Mouse (Mus musculus): ENCODE measurements at regions not wholly inside any gene's neighbourhood (a gene's known extent, or its start where the extent isn't known, plus 50 kb on each side); places are given as distances from the start of the nearest gene placed in this dataset.

DNA sequence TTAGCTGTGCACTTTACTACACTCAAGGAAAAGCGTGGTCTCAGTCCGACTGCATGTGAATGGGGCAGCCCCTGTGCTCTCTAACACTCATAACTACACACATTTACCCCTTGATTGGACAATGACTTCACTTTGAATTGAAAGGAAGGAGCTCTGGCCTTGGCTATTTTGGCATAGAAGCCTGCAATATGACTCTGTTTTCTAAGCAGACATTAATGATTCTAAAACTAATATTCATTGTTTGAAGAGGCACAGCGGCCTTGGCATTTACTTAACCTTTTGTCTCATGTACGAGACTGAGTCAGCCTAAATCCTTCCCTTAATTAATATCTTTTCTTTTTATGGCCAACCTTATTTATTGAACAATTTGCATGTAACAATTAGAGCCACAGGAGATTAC lies 879.9 kb downstream of the 5730522E02Rik start:
- DNase-seq = no peak

DNA sequence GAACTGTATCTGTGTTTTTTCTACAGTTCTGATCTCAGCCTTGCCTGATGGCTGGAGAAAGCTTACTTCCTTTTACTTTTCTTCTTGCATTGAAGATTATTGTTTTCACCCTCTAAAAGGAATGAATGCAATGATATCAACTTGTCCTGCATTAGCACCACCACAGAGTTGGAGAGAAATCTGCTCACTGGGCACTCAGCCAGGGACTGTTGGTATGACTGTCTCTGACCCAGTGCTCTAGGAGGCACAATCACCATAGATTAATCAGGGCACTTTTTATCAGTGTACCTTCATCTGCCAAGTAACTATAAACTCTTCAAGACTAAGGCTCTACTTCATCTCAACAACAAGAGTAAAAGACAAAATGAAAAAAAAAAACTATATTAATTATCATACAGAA lies 888.1 kb downstream of the 5730522E02Rik start:
- DNase-seq = no peak

DNA sequence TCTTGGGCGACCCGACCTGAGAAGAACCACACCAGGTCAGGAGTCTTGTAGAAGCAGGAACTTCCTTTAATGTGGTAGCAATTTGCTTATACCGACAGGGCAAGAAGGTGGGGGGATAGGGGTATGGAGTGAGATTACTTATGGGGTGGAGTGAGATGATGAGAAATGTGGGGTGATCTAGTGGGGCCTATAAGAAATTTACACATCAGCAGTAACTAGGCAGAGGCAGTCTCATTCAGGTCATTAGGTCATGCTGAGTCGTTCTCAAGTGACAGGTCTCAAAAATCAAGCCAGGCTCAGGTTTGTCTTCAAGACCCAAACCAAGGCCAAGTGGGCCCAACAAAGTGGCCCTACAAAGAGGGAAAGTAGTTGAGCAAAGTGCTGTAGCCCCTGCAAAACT lies 889.1 kb downstream of the 5730522E02Rik start:
- DNase-seq = no peak

DNA sequence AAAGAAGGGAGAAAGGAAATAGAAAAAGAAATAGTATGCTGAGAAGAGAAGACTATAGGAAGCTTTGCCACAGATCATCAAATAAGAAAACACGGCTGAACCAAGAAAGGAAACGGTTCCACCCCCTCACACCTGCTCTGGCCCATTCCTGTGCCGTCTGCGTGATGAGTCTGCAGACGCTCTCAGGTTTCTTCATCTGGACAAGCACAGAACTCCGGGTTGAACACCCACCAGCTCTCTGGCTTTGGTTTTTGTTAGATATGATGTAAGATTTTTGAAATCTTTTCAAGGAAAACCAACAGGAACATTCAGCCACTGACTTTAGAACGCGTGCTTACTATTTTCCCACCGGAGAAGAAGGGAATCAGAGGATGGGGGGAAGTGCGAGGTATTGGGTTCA lies 895.9 kb downstream of the 5730522E02Rik start:
- no peak for DNase-seq

DNA sequence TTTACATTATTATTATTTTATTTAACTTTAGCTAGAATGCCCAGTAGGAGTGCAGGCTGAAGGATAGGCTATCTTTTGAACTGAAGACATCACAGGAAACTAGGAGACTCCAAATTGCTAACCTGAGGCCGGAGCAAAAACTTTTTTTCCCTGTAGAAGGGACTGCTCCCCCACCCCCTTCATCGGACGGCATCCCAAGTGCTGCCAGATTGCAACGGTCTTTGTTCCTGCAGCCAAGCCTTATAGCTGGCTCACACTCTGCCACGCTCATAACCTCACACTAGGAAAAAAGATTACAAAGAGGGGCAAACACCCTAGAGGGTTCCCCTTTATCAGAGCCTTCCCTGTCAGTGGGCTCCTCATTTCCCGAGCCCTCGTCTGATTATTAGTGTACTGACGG lies 896.7 kb downstream of the 5730522E02Rik start:
- DNase-seq = no peak

DNA sequence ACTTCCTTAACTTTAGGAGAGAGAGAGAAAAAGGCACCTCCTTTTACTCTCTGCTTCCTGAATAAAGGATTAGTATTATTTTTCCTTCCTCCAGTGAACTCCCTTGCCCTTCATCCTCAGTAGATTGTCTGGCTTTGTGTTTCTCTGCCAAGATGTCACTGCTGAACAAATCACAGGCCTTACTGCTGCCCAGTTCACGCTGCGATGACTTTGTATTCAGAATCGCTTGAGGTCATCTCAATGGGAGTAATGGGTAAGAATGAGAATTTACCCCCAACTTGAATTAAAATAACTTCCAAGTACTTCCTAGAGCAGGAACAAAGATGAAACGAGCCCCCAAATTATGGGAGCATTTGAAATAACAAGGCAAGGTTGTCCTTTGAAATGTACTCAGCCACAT lies 897.3 kb downstream of the 5730522E02Rik start:
- no peak for DNase-seq

DNA sequence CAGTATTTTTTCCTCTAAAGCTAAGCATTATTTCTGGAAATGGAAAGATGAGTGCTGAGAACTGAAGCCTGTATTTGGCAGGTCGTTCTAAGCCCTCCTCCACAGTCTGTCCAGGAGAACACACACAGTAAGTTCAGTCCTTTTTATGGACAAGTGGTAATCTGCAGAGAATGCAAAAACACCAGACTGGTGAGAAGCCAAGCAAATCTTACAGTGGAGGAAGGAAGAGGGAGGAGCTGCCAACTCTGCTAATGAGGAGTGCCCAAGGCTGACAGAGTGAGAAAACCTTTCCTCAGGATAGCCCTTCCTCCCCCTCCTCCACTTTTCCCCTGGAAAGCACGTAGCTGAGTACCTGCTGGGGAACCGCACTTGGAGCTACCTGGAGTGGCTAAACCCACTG lies 899.8 kb downstream of the 5730522E02Rik start:
- DNase-seq = no peak

DNA sequence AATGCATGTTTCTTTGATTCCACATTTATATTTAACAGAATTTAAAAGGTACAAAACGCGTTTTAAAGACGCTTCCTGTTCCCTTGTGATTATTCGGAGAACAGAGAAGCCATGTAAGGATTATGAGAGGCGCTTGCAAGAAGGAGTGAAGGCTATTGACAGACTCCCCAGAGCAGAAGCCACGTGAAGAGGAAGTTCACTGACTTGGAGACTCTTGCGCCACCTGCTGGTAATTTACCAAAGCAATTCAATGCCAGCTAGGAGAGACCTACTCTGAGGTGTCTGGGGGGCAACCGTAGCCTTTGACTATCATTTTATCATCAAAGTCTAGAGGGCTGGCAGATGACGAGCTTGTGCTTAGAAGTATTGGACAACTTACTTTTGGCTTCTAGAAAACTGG lies 909.4 kb downstream of the 5730522E02Rik start:
- peak; percentile 69 for DNase-seq

DNA sequence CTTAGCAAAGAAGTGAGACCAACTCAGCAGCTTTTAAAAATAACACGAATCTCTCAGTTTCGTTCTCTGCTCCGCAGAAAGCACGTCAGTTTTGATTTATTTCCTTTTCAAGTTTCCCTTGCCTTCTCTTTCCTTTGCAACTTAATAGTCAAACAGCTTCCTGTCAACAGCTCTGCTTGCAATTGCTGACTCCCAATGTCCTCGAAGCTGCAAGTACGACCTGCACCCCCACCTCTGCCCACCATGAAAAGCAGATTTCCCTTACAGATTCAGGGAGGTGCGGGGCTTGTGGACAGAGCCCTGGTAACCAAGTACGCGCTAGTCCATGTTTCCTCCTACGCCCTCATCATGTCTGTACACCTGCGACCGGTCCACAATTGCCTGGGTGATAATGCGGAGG lies 922.2 kb downstream of the 5730522E02Rik start:
- DNase-seq = no peak

DNA sequence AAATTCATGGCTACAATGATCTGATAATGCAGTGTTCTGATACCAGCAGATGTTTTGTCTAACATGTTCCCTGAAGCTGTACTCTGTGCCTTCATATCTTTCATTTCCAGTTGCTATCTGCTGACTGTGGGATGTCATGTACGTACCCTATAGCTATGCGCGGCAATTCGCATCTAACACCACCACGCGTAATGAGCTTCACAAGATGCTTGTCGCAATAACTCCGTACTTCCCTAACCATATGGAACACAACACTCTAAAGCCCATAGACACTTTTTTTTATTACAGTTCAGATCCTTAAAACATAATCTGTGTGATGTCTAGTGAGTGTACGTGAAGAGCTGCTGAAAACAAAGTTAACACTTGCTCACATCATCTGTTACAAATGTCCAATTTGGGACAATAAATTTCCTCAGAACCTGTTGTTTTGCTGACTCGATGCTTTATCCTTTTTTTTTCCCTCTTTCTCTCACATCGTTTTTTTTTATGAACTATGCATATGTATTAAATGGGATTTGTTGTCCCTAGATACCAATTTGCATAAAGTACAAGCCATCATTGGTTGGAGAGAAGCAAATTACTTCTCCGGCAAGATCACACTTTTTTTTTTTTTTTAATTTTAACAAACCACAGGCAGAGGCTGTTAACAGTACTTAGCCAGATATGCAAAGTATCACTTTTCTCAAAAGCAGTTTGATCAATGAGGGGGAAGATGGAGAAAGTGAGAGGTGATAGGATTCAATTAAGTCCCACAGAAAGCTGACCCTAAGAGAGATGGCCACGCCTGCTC lies 922.9 kb downstream of the 5730522E02Rik start:
- no peak for DNase-seq

DNA sequence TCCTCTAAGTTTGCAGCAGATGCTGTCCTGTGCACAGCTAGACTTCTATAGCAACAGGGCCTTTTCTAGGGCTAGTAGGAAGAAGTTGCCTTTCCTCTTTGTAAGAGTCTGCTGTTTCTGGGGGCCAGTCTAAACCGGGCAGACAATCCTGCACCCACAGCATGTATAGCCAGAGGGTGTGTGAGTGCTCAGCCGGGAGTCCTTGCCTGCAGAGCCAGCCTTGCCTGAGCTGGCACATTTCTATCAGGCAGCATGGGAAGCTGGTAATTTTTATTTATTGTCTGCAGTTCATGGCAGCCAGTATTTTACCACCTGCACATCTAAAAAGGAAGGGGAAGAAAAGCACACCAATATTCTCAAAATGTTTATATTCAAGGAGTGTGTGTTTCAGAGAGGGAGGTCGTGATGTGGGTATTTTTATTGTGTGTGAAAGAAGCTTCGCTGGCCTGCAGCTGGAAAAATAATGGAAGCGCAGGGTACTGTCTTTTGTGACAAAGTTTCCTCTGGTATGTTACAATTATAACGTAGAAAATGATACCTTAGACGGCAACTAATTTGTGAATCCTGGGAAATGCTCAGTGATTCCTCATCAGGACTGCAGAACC lies 940.5 kb downstream of the 5730522E02Rik start:
- DNase-seq = no peak

DNA sequence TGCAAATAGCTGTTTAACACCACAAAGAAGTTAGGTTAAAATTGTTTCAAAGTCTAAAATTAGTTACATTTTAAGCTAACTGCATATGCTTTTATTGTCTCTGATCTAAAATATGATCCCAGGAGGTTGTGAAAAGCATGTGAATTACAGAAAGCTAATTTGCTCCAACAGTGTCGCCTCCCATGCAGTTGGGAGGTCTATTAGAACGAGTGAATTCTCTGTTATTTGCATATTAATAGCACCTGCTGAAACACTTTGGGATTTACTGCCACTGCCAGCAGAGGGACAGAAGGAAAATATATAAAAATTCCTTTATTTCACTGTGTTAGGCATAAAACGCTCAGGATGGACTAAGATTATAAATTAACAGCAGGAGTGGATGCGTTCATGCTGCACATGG lies 947.7 kb downstream of the 5730522E02Rik start:
- no peak for DNase-seq

DNA sequence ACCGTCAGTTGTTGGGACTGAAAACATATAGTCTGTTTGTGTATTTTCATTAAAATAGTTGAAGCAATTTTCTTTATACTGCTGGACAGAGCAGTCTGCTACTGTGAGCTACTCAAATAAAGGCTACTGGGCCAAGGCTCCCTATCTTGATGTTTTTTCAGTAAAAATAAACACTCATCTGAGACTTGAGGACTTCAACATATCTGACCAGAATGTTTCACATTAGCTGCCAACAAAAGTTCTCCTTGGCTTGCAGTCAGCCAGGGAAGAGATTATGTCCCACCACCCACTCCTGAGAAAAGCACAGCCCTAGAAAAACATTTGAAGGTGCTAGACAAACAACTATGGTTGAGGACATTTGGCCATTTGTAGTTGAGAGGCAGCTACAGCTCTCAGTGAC lies 950.9 kb downstream of the 5730522E02Rik start:
- DNase-seq = no peak

DNA sequence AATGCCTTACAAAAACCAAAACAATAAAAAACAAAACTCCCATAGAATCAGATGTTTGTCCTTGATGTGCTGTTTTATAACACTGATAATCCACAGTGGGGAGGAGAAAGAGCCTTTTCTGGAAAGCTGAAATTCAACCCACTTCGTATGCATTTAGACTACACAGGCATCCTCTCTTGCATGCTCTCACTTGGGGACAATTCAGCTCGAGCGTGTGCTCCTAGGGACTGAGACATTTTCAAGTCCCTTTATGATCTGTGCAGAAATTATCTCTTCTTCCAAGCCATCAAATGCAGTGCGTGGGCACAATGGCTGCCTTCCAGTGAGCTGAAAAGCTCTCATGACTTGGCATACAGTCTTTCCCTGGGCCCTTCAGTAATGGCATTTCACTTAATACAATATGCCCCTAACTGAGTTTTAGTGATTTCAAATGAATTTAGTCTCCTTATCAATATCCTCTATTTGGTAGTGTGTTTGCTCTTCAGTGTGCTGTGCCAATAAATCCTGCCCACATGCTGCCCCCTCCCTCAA lies 977.1 kb downstream of the 5730522E02Rik start:
- no peak for DNase-seq
